In genomic region chr8:105805964-105806363, GRCm38 (mm10) we compare ENCODE assay signal across 22 mouse cellular contexts. TPM values are rescaled to one million over a fixed set of nuclear protein-coding genes. Genes with fewer than 3 reads are reported as not detected.
DNase-seq lines count a peak whose midpoint lies in the region; ATAC-seq and TF ChIP-seq lines count a peak whose summit lies in the region.
"Had no signal": no experiment of that assay in that cellular context is flagged by ENCODE, and none has a peak within 500 bp of the region (broad histone marks: within the 10 kb centered on the region; RNA-seq: fewer than 3 reads in every experiment).

No protein-coding gene starts in this region.

- no peaks in the 10 kb centered on the region; the same call in none of the 2 replicates for H3K36me3 ChIP-seq in kidney, adult 2 months (ENCODE audit: control insufficient read depth, insufficient read depth, low read length)
- H3K36me3 ChIP-seq in kidney, embryonic 14.5 days (ENCODE audit: control insufficient read depth, insufficient read depth, low read length), result peaks cover 15% of the 10 kb centered on the region; the same call in 1 of the 2 replicates
- no peaks in the 10 kb centered on the region; the same call in 1 of the 2 replicates for H3K36me3 ChIP-seq in lung, postnatal 0 days (ENCODE audit: insufficient read depth, low read length)
- H3K36me3 ChIP-seq in liver, embryonic 15.5 days (replicated peaks), result peaks cover 87% of the 10 kb centered on the region
- no peaks in the 10 kb centered on the region for H3K36me3 ChIP-seq in stomach, embryonic 16.5 days (ENCODE audit: control insufficient read depth, insufficient read depth, low read length)

- ATAC-seq in kidney, embryonic 14.5 days (ENCODE audit: low FRiP score, low TSS enrichment), result no peak
- ATAC-seq in lung, postnatal 0 days, result no peak
- ATAC-seq in liver, embryonic 15.5 days (ENCODE audit: insufficient read depth), result no peak
- ATAC-seq in stomach, embryonic 16.5 days (ENCODE audit: insufficient read depth, low FRiP score), result no peak
- ATAC-seq: activated CD4-positive, CD25-positive, alpha-beta regulatory T cell, adult 4 months; forebrain, embryonic 13.5 days; forebrain, postnatal 0 days; Patski had no signal

- H3K27me3 ChIP-seq in kidney, adult 2 months (replicated peaks; ENCODE audit: control insufficient read depth, insufficient read depth, low read length), result no peaks in the 10 kb centered on the region
- no peaks in the 10 kb centered on the region for H3K27me3 ChIP-seq in kidney, embryonic 14.5 days (ENCODE audit: control insufficient read depth, insufficient read depth, low read length)
- H3K27me3 ChIP-seq in lung, postnatal 0 days (replicated peaks; ENCODE audit: insufficient read depth, low read length), result no peaks in the 10 kb centered on the region
- no peaks in the 10 kb centered on the region for H3K27me3 ChIP-seq in liver, embryonic 15.5 days
- no peaks in the 10 kb centered on the region for H3K27me3 ChIP-seq in stomach, embryonic 16.5 days (ENCODE audit: control insufficient read depth, insufficient read depth, low read length)
- H3K27me3 ChIP-seq: forebrain, embryonic 13.5 days; Patski had no signal

- 0 out of 2 replicates have a peak overlapping the region, but pooled peaks have one; percentile 17 for H3K27ac ChIP-seq in kidney, adult 2 months (ENCODE audit: insufficient read depth, low read depth, low read length)
- H3K27ac ChIP-seq in kidney, embryonic 14.5 days (ENCODE audit: low read depth, low read length), result no peak overlapping the region
- H3K27ac ChIP-seq in lung, postnatal 0 days (ENCODE audit: low read length), result peak overlapping the region; percentile 57; the same call in 1 of the 2 replicates
- H3K27ac ChIP-seq in liver, embryonic 15.5 days (replicated peaks), result peak overlapping the region; percentile 75
- peak overlapping the region; percentile 67; the same call in 1 of the 2 replicates for H3K27ac ChIP-seq in stomach, embryonic 16.5 days (ENCODE audit: low read length)
- H3K27ac ChIP-seq: forebrain, embryonic 13.5 days; heart, embryonic 13.5 days had no signal

- 55% methylated on average over 1 of the region's 1 CpGs for WGBS in kidney, adult 2 months
- 54% methylated on average over 1 of the region's 1 CpGs for WGBS in kidney, embryonic 14.5 days
- WGBS in lung, postnatal 0 days, result 66% methylated on average over 1 of the region's 1 CpGs
- whole genome bisulfite sequencing in liver, embryonic 15.5 days (ENCODE audit: insufficient replicate concordance), result 30% methylated on average over 1 of the region's 1 CpGs
- 76% methylated on average over 1 of the region's 1 CpGs for WGBS in stomach, embryonic 16.5 days

- no peak for TF ChIP-seq CTCF in kidney, adult 2 months (conservative IDR thresholded peaks at IDR 0.05; ENCODE audit: insufficient read depth, insufficient read length, low read depth, low read length)
- TF ChIP-seq CTCF in lung, postnatal 0 days (IDR thresholded peaks at IDR 0.05), result no peak

- H3K9ac ChIP-seq in kidney, embryonic 14.5 days (ENCODE audit: low read depth, low read length), result no peak overlapping the region
- no peak overlapping the region for H3K9ac ChIP-seq in lung, postnatal 0 days (replicated peaks; ENCODE audit: low read depth)
- H3K9ac ChIP-seq in liver, embryonic 15.5 days, result no peak overlapping the region
- H3K9ac ChIP-seq in stomach, embryonic 16.5 days (ENCODE audit: low read length), result no peak overlapping the region
- H3K9ac ChIP-seq: forebrain, embryonic 13.5 days; forebrain, postnatal 0 days; heart, embryonic 13.5 days had no signal

- no peak overlapping the region for H3K4me3 ChIP-seq in kidney, adult 2 months (ENCODE audit: insufficient read depth, low read depth, low read length)
- no peak overlapping the region for H3K4me3 ChIP-seq in kidney, embryonic 14.5 days (ENCODE audit: low read length)
- no peak overlapping the region for H3K4me3 ChIP-seq in lung, postnatal 0 days (ENCODE audit: low read depth, low read length)
- H3K4me3 ChIP-seq in liver, embryonic 15.5 days (replicated peaks), result no peak overlapping the region
- no peak overlapping the region for H3K4me3 ChIP-seq in stomach, embryonic 16.5 days (replicated peaks; ENCODE audit: low read length)
- H3K4me3 ChIP-seq: forebrain, embryonic 13.5 days; heart, embryonic 13.5 days had no signal

- DNase-seq in kidney, adult 2 months, result no peak
- DNase-seq in lung, postnatal 0 days (ENCODE audit: low spot score), result no peak
- no peak for DNase-seq in lung, postnatal 10 days
- no peak for DNase-seq in spleen, postnatal 4 days (ENCODE audit: low spot score in 2 of 2)
- no peak for DNase-seq in adrenal gland, adult (ENCODE audit: inconsistent age in 2 of 2, low spot score in 1 of 2)
- DNase-seq: adrenal gland, adult 2 months; adrenal gland, postnatal 25 days; cerebellum, adult 18-20 months; cerebellum, adult 9-11 months; cerebellum, postnatal 36 days; forebrain, postnatal 0 days; gastrocnemius, postnatal 25 days; heart, adult 11 months; heart, postnatal 36 days had no signal

- no peaks in the 10 kb centered on the region for H3K9me3 ChIP-seq in kidney, embryonic 14.5 days (ENCODE audit: control insufficient read depth, low read length)
- H3K9me3 ChIP-seq in lung, postnatal 0 days (ENCODE audit: low read length), result no peaks in the 10 kb centered on the region
- no peaks in the 10 kb centered on the region for H3K9me3 ChIP-seq in liver, embryonic 15.5 days (replicated peaks)
- no peaks in the 10 kb centered on the region for H3K9me3 ChIP-seq in stomach, embryonic 16.5 days (replicated peaks; ENCODE audit: control insufficient read depth, low read length)
- H3K9me3 ChIP-seq: forebrain, embryonic 13.5 days; heart, embryonic 13.5 days had no signal

- H3K4me1 ChIP-seq in kidney, adult 2 months (ENCODE audit: control insufficient read depth, insufficient read depth, low read length), result peaks cover 28% of the 10 kb centered on the region
- no peaks in the 10 kb centered on the region; the same call in 1 of the 2 replicates for H3K4me1 ChIP-seq in kidney, embryonic 14.5 days (ENCODE audit: control insufficient read depth, insufficient read depth, low read length)
- H3K4me1 ChIP-seq in lung, postnatal 0 days (ENCODE audit: insufficient read depth, low read depth, low read length), result peaks cover 12% of the 10 kb centered on the region
- peaks cover 88% of the 10 kb centered on the region for H3K4me1 ChIP-seq in liver, embryonic 15.5 days (replicated peaks)
- peaks cover 2% of the 10 kb centered on the region; the same call in 1 of the 2 replicates for H3K4me1 ChIP-seq in stomach, embryonic 16.5 days (ENCODE audit: control insufficient read depth, insufficient read depth, low read length)
- H3K4me1 ChIP-seq: forebrain, embryonic 13.5 days had no signal

- no peak for TF ChIP-seq EP300 in lung, postnatal 0 days (IDR thresholded peaks at IDR 0.05)

- no peak for TF ChIP-seq POLR2A in kidney, adult 2 months (IDR thresholded peaks at IDR 0.05; ENCODE audit: low read depth, low read length)

- H3K4me2 ChIP-seq in kidney, embryonic 14.5 days (replicated peaks; ENCODE audit: low read depth, low read length), result no peak overlapping the region
- H3K4me2 ChIP-seq in lung, postnatal 0 days (replicated peaks; ENCODE audit: low read depth, low read length), result no peak overlapping the region
- H3K4me2 ChIP-seq in liver, embryonic 15.5 days, result no peak overlapping the region
- no peak overlapping the region for H3K4me2 ChIP-seq in stomach, embryonic 16.5 days (ENCODE audit: low read depth, low read length)
- H3K4me2 ChIP-seq: forebrain, embryonic 13.5 days; heart, embryonic 13.5 days had no signal

RNA-seq across cellular contexts. Expression of gene Ranbp10, which starts 21.2 kb away (rescaled TPM):
- polyA plus RNA-seq in kidney, adult 2 months (2012; rRNA removed), result 22.1 and 24.8 TPM in 2 replicates
- 13.6 and 14.9 TPM in 2 replicates for polyA plus RNA-seq in kidney, embryonic 14.5 days (2014; fragmentation: Nextera tagmentation; extraction: Ambion mirVana)
- polyA plus RNA-seq in lung, postnatal 0 days (2015; fragmentation: Nextera tagmentation; extraction: Ambion mirVana), result 10.5 and 10.9 TPM in 2 replicates
- 45.0 and 52.2 TPM in 2 replicates for polyA plus RNA-seq in liver, embryonic 15.5 days (2015; fragmentation: Nextera tagmentation; extraction: Ambion mirVana)
- 13.7 and 14.1 TPM in 2 replicates for polyA plus RNA-seq in stomach, embryonic 16.5 days (2015; fragmentation: Nextera tagmentation; extraction: Ambion mirVana)

RNA-seq across cellular contexts. Expression of gene Tsnaxip1, which starts 21.6 kb away (rescaled TPM):
- polyA plus RNA-seq in kidney, adult 2 months (2012; rRNA removed), result 0.05 TPM in 1 of 2 replicates, not detected in the other
- polyA plus RNA-seq in kidney, embryonic 14.5 days (2014; fragmentation: Nextera tagmentation; extraction: Ambion mirVana), result 0.14 and 0.27 TPM in 2 replicates
- 2.9 and 3.7 TPM in 2 replicates for polyA plus RNA-seq in lung, postnatal 0 days (2015; fragmentation: Nextera tagmentation; extraction: Ambion mirVana)
- polyA plus RNA-seq in liver, embryonic 15.5 days (2015; fragmentation: Nextera tagmentation; extraction: Ambion mirVana), result 0.07 and 0.22 TPM in 2 replicates
- polyA plus RNA-seq in stomach, embryonic 16.5 days (2015; fragmentation: Nextera tagmentation; extraction: Ambion mirVana), result 0.10 and 0.18 TPM in 2 replicates
- polyA plus RNA-seq: activated CD4-positive, CD25-positive, alpha-beta regulatory T cell, adult 4 months; adrenal gland, adult 2 months; heart, postnatal 0 days had no signal

RNA-seq across cellular contexts. Expression of gene Cenpt, which starts 47.1 kb away (rescaled TPM):
- polyA plus RNA-seq in kidney, adult 2 months (2012; rRNA removed), result 6.7 and 7.3 TPM in 2 replicates
- 31.1 and 41.0 TPM in 2 replicates for polyA plus RNA-seq in kidney, embryonic 14.5 days (2014; fragmentation: Nextera tagmentation; extraction: Ambion mirVana)
- 14.3 and 15.9 TPM in 2 replicates for polyA plus RNA-seq in lung, postnatal 0 days (2015; fragmentation: Nextera tagmentation; extraction: Ambion mirVana)
- 20.3 and 22.7 TPM in 2 replicates for polyA plus RNA-seq in liver, embryonic 15.5 days (2015; fragmentation: Nextera tagmentation; extraction: Ambion mirVana)
- 39.4 and 41.0 TPM in 2 replicates for polyA plus RNA-seq in stomach, embryonic 16.5 days (2015; fragmentation: Nextera tagmentation; extraction: Ambion mirVana)

RNA-seq across cellular contexts. Expression of gene Gfod2, which starts 47.5 kb away (rescaled TPM):
- 7.5 and 7.8 TPM in 2 replicates for polyA plus RNA-seq in kidney, adult 2 months (2012; rRNA removed)
- 11.9 and 15.8 TPM in 2 replicates for polyA plus RNA-seq in kidney, embryonic 14.5 days (2014; fragmentation: Nextera tagmentation; extraction: Ambion mirVana)
- polyA plus RNA-seq in lung, postnatal 0 days (2015; fragmentation: Nextera tagmentation; extraction: Ambion mirVana), result 19.5 and 24.4 TPM in 2 replicates
- 1.8 and 2.3 TPM in 2 replicates for polyA plus RNA-seq in liver, embryonic 15.5 days (2015; fragmentation: Nextera tagmentation; extraction: Ambion mirVana)
- 18.1 and 24.7 TPM in 2 replicates for polyA plus RNA-seq in stomach, embryonic 16.5 days (2015; fragmentation: Nextera tagmentation; extraction: Ambion mirVana)

RNA-seq across cellular contexts. Expression of gene Thap11, which starts 49.0 kb away (rescaled TPM):
- polyA plus RNA-seq in kidney, adult 2 months (2012; rRNA removed), result 41.5 and 45.3 TPM in 2 replicates
- 57.2 and 65.0 TPM in 2 replicates for polyA plus RNA-seq in kidney, embryonic 14.5 days (2014; fragmentation: Nextera tagmentation; extraction: Ambion mirVana)
- polyA plus RNA-seq in lung, postnatal 0 days (2015; fragmentation: Nextera tagmentation; extraction: Ambion mirVana), result 46.3 and 50.1 TPM in 2 replicates
- polyA plus RNA-seq in liver, embryonic 15.5 days (2015; fragmentation: Nextera tagmentation; extraction: Ambion mirVana), result 31.5 and 32.2 TPM in 2 replicates
- 49.3 and 54.5 TPM in 2 replicates for polyA plus RNA-seq in stomach, embryonic 16.5 days (2015; fragmentation: Nextera tagmentation; extraction: Ambion mirVana)
